Mouse (Mus musculus) ES-Bruce4 (cell line): Measurements from ENCODE around the gene Capn3.

Experiments used
- CTCF ChIP-seq: IDR thresholded peaks from one replicate; pipeline ENCODE4 v1.8.1; 2011; ENCODE audit warnings: low read depth, low read length
- EP300 ChIP-seq: IDR thresholded peaks from 2 replicates; pipeline ENCODE4 v1.6.1; 2011; ENCODE audit warnings: low read depth, low read length; ENCODE audit not compliant: insufficient read depth
- POLR2A ChIP-seq: IDR thresholded peaks from one replicate; pipeline ENCODE4 v1.8.1; 2011; ENCODE audit warnings: low read length; ENCODE audit not compliant: insufficient read depth

GRCm38 (mm10) chr2:120414738-120415414 is 40.9 kb upstream of the Capn3 start:
- no peak for TF ChIP-seq CTCF
- no peak for TF ChIP-seq POLR2A
- TF ChIP-seq EP300 = no peak
